Mouse (Mus musculus) macrophage (primary cell): Measurements from ENCODE around the gene Fam89a. TPM values are rescaled to one million over a fixed set of nuclear protein-coding genes. Genes with fewer than 3 reads are reported as not detected.
A peak's percentile ranks its signal among the peaks of the same experiment; 100 is the strongest.

Source experiments
- H3K27ac ChIP-seq: fragments of 350-480 bp; formaldehyde crosslinking; 2 replicates; pipeline ENCODE4 v1.9.0; 2021
- H3K36me3 ChIP-seq: fragments of 350-480 bp; formaldehyde crosslinking; 2 replicates; pipeline ENCODE4 v1.9.0; 2021; ENCODE audit errors: inconsistent target
- H3K4me3 ChIP-seq: fragments of 350-480 bp; formaldehyde crosslinking; 2 replicates; pipeline ENCODE4 v1.9.0; 2021; ENCODE audit errors: inconsistent target
- H3K79me2 ChIP-seq: fragments of 350-480 bp; formaldehyde crosslinking; 2 replicates; pipeline ENCODE4 v1.9.0; 2021; ENCODE audit errors: inconsistent target
- WGBS: methylation state at CpG from one replicate; pipeline ENCODE4 v1.1.7; 2026; ENCODE audit warnings: inconsistent platforms; ENCODE audit not compliant: missing documents; 5-methylcytosine and 5-hydroxymethylcytosine counted together
- polyA plus RNA-seq: library from polyadenylated mRNA; stranded (reverse); fragments of 250-400 nt; gene quantifications from 3 replicates; pipeline ENCODE4 v1.2.4, GENCODE M21; 2018; ENCODE audit warnings: inconsistent platforms

Gene Fam89a
- polyA plus RNA-seq, 1 experiment from 2014 or later = not detected

DNA sequence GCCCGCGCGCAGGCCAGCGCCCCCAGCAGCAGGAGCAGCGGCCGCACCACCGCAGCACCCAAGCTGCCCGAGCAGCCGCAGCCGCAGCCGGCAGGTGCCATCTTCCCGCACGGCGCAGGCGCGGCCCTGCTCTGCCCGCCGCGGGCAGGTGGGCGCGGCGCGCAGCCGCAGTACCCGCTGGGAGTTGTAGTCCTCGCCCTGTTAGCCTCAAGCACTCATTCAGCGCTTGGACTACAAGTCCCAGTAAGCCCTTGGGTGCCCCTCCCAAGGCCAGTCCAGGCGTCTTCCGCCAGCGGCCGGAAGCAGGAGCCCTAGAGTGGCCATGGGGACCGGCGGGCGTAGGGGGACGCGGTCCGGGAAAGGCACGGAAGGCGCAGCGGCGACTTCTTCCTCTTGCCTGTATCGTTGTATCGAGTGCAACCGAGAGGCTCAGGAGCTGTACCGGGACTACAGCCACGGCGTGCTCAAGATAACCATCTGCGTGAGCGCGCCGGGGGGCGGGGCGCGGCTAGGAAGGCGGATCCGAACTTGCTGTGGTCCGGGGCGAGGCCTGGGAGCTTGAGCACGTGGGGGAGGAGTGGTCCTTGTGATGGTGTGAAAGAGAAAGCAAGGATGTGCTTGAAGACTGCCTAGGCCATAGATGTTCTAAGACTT, 29.6 kb downstream of the Fam89a start, which contains the start of the genes Ttc13 and Arv1:
Gene Ttc13, minus strand, starts transcription at position 122 of the 654 bp plus-strand sequence.
Gene Arv1, plus strand, starts transcription at position 278 of the 654 bp plus-strand sequence.
- WGBS = under 1% methylated on average over 51 of the region's 59 CpGs
- H3K4me3 ChIP-seq = peak within 1 kb of the TSS; percentile 71
- H3K27ac ChIP-seq = peak within 1 kb of the TSS; percentile 25; the same call in 1 of the 2 replicates
- peaks cover 46% of the 10 kb centered on the region for H3K79me2 ChIP-seq
- peaks cover 10% of the 10 kb centered on the region; the same call in 1 of the 2 replicates for H3K36me3 ChIP-seq

- H3K79me2 ChIP-seq = peaks cover 49% of the 10 kb centered on the region
- peaks cover 2% of the 10 kb centered on the region; the same call in 1 of the 2 replicates for H3K36me3 ChIP-seq
- WGBS = 6% methylated on average over 24 of the region's 31 CpGs
- peak overlapping the region; percentile 71 for H3K4me3 ChIP-seq
- no peak overlapping the region for H3K27ac ChIP-seq
Measured at GRCm38 (mm10) chr8:124720938-124721861, 30.4 kb downstream of the Fam89a start.

DNA sequence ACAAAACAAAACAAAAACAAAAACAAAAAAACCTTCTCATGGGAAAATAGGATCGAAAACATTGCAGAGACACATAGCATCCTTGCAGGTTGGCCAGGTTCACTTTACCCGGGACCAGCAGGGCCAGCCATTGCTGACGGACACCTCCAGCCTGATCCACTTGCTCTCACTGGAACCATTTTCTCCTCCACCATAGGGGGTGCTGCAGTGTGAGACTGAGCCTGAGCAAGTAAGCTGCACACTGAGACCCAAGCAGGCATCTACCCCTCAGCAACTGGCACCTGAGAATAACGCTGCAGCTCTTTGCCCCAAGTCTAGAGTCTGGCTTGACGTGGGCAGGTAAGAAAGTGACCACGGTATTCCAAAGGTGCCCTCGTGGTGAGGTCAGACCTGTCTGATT, 31.5 kb downstream of the Fam89a start:
- Histone ChIP-seq H3K27ac (no peak overlapping the region), H3K4me3 (no peak overlapping the region), H3K36me3 (no peaks in the 10 kb centered on the region), H3K79me2 (peaks cover 58% of the 10 kb centered on the region)
- WGBS = 91% methylated on average over 7 of the region's 7 CpGs

GRCm38 (mm10) chr8:124715736-124716135, 35.9 kb downstream of the Fam89a start:
- 94% methylated on average over 8 of the region's 8 CpGs for WGBS
- Histone ChIP-seq H3K27ac (no peak overlapping the region), H3K36me3 (peaks cover 21% of the 10 kb centered on the region), H3K4me3 (no peak overlapping the region), H3K79me2 (peaks cover 40% of the 10 kb centered on the region)

GRCm38 (mm10) chr8:124713207-124713606, 38.4 kb downstream of the Fam89a start:
- H3K36me3 ChIP-seq = peaks cover 39% of the 10 kb centered on the region
- H3K4me3 ChIP-seq = no peak overlapping the region
- peaks cover 16% of the 10 kb centered on the region for H3K79me2 ChIP-seq
- WGBS = 90% methylated on average over 6 of the region's 6 CpGs
- H3K27ac ChIP-seq = no peak overlapping the region

GRCm38 (mm10) chr8:124705823-124706222, 45.8 kb downstream of the Fam89a start:
- H3K36me3 ChIP-seq = peaks cover 21% of the 10 kb centered on the region
- H3K79me2 ChIP-seq = no peaks in the 10 kb centered on the region
- no peak overlapping the region for H3K27ac ChIP-seq
- no peak overlapping the region for H3K4me3 ChIP-seq
- 96% methylated on average over 8 of the region's 8 CpGs for WGBS

GRCm38 (mm10) chr8:124704376-124704775, 47.3 kb downstream of the Fam89a start:
- H3K27ac ChIP-seq = no peak overlapping the region
- H3K4me3 ChIP-seq = no peak overlapping the region
- peaks cover 23% of the 10 kb centered on the region for H3K36me3 ChIP-seq
- WGBS = 72% methylated on average over 4 of the region's 4 CpGs
- no peaks in the 10 kb centered on the region for H3K79me2 ChIP-seq

DNA sequence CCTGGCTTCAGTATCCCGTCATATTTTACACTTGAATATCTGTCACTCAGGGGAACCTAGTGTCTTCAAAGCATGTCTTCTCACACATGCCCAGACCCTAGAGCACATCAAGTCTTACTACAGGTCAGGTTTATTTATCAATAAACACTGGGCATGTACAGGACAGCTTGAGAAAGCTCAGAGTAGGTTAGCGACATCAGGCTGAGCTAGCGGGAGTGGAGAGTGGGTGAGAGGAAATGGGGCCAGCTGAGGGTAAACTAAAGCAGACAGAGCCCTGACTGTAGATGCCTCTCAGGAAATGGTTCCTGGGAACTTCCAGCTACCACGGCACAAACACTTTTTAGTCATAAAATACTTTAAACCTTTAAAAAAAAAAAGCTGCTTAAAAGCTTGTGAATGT, 48.1 kb downstream of the Fam89a start:
- H3K79me2 ChIP-seq = no peaks in the 10 kb centered on the region
- peaks cover 19% of the 10 kb centered on the region; the same call in 1 of the 2 replicates for H3K36me3 ChIP-seq
- 85% methylated on average over 4 of the region's 4 CpGs for WGBS
- no peak overlapping the region for H3K27ac ChIP-seq
- no peak overlapping the region for H3K4me3 ChIP-seq

- Histone ChIP-seq H3K36me3 (peaks cover 23% of the 10 kb centered on the region; the same call in 1 of the 2 replicates), H3K4me3 (no peak overlapping the region), H3K79me2 (no peaks in the 10 kb centered on the region), H3K27ac (no peak overlapping the region)
- WGBS = 73% methylated on average over 3 of the region's 3 CpGs
Measured at GRCm38 (mm10) chr8:124702183-124702582, 49.4 kb downstream of the Fam89a start.

GRCm38 (mm10) chr8:124701023-124701422, 50.6 kb downstream of the Fam89a start:
- H3K4me3 ChIP-seq = no peak overlapping the region
- 41% methylated on average over 9 of the region's 9 CpGs for WGBS
- H3K27ac ChIP-seq = no peak overlapping the region
- H3K79me2 ChIP-seq = no peaks in the 10 kb centered on the region
- peaks cover 23% of the 10 kb centered on the region; the same call in 1 of the 2 replicates for H3K36me3 ChIP-seq

DNA sequence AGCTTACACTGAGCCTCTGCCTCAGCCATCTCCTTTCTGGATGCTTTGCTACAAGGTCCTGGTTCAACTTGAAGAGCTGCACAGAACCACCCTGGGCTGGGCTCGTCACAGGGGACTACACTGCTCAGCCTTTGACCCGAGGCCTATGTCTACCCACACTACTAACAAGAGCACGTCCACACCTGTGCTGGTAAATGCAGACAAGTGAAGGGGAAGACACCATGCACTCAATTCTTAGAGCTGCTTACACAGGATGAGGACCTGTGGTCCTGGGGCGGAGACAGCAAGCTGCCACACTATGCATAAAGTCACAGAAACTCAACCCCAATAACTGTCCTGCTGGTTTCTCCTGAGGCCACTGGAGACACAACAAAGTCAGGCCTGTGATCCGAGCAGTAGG, 51.4 kb downstream of the Fam89a start:
- Histone ChIP-seq H3K79me2 (no peaks in the 10 kb centered on the region), H3K27ac (no peak overlapping the region), H3K36me3 (peaks cover 23% of the 10 kb centered on the region; the same call in 1 of the 2 replicates), H3K4me3 (no peak overlapping the region)
- WGBS = 99% methylated on average over 5 of the region's 5 CpGs

DNA sequence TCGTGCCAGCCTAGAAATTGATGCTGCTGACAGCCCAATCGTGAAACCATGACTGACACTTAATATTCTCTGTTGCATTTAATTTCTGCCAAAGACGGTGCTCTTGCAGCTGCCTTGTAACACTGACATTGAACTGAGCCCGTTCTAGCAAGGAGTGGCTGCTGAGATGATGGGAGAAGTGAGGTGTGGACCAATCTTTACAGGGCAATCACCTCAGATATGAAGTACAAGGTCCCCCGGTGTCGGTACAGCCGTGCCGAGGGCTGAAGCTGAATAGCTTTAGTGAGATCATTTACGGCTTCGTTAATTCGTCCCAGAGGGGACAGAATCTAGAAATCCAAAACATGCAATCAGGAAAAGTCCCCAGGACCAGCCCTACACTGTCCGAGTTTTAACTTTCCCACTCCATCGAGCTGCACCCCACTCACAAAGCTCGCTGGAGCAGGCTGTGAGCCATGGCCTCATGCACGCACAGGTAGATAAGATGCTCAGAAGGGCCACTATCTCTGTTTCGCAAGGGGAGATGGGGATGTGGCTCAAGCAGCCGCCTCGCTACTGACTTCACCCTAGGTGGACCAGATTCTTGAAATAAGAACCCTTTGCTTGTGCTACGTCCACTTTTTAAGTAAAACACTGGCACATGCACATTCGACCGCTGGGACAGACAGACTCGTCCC, 56.1 kb downstream of the Fam89a start:
- Histone ChIP-seq H3K27ac (no peak overlapping the region), H3K79me2 (no peaks in the 10 kb centered on the region), H3K4me3 (no peak overlapping the region), H3K36me3 (peaks cover 33% of the 10 kb centered on the region; the same call in 1 of the 2 replicates)
- WGBS = 98% methylated on average over 22 of the region's 22 CpGs

GRCm38 (mm10) chr8:124691706-124692105, 59.9 kb downstream of the Fam89a start:
- Histone ChIP-seq H3K4me3 (no peak overlapping the region), H3K79me2 (no peaks in the 10 kb centered on the region), H3K27ac (no peak overlapping the region), H3K36me3 (peaks cover 26% of the 10 kb centered on the region)
- 93% methylated on average over 4 of the region's 4 CpGs for WGBS
